Mouse (Mus musculus) small intestine, adult 10 weeks (tissue): ENCODE data around the gene AC129217.1. TPM values are rescaled to one million over a fixed set of nuclear protein-coding genes. Genes with fewer than 3 reads are reported as not detected.

Source experiments
- polyA plus RNA-seq: library from polyadenylated mRNA; stranded (reverse); fragments of 350-450 nt; fragmentation: Illumina TruSeq; extraction: RNeasy Lipid Tissue Mini Kit (QIAGEN cat#74804); gene quantifications from one replicate; pipeline ENCODE4 v1.2.3, GENCODE M21; 2014; ENCODE audit warnings: low replicate concordance

Gene AC129217.1
- polyA plus RNA-seq, 1 experiment from 2014 or later: 1.2 TPM

Other genes with a start within 250 kb of the AC129217.1 start
- gene Slc22a8, start 238.5 kb upstream of the AC129217.1 start, polyA plus RNA-seq: not detected
- gene Slc22a6, start 211.7 kb upstream of the AC129217.1 start, polyA plus RNA-seq: not detected
- 0.15 TPM for gene Chrm1, start 166.0 kb upstream of the AC129217.1 start, polyA plus RNA-seq
- gene Slc3a2, start 106.4 kb upstream of the AC129217.1 start, polyA plus RNA-seq: 206 TPM
- gene Wdr74, start 93.9 kb upstream of the AC129217.1 start, polyA plus RNA-seq: 3.9 TPM
- gene 1700092M07Rik, start 89.1 kb upstream of the AC129217.1 start, polyA plus RNA-seq: not detected
- 85.9 TPM for gene Stx5a, start 88.4 kb upstream of the AC129217.1 start, polyA plus RNA-seq
- gene Nxf1, start 72.7 kb upstream of the AC129217.1 start, polyA plus RNA-seq: 75.6 TPM
- gene Tmem223, start 58.8 kb upstream of the AC129217.1 start, polyA plus RNA-seq: 15.3 TPM
- gene Tmem179b, start 55.3 kb upstream of the AC129217.1 start, polyA plus RNA-seq: 32.6 TPM
- not detected for gene Taf6l, start 43.4 kb upstream of the AC129217.1 start, polyA plus RNA-seq
- 32.5 TPM for gene Polr2g, start 31.2 kb upstream of the AC129217.1 start, polyA plus RNA-seq
- not detected for gene Zbtb3, start 27.2 kb upstream of the AC129217.1 start, polyA plus RNA-seq
- gene Ttc9c, start 10.4 kb upstream of the AC129217.1 start, polyA plus RNA-seq: 99.3 TPM
- 130 TPM for gene Hnrnpul2, start 9.8 kb upstream of the AC129217.1 start, polyA plus RNA-seq
- gene Bscl2, start 7.7 kb downstream of the AC129217.1 start, polyA plus RNA-seq: 5.8 TPM
- gene Gng3, start 9.4 kb downstream of the AC129217.1 start, polyA plus RNA-seq: not detected
- gene Lrrn4cl, start 21.0 kb downstream of the AC129217.1 start, polyA plus RNA-seq: 0.82 TPM
- gene Ubxn1, start 41.7 kb downstream of the AC129217.1 start, polyA plus RNA-seq: 7.1 TPM
- 1.8 TPM for gene Uqcc3, start 51.1 kb downstream of the AC129217.1 start, polyA plus RNA-seq
- gene Lbhd1, start 54.0 kb downstream of the AC129217.1 start, polyA plus RNA-seq: 49.2 TPM
- gene Gm49403, start 54.2 kb downstream of the AC129217.1 start, polyA plus RNA-seq: not detected
- 12.1 TPM for gene 1810009A15Rik, start 59.1 kb downstream of the AC129217.1 start, polyA plus RNA-seq
- gene Gm49416, start 59.2 kb downstream of the AC129217.1 start, polyA plus RNA-seq: not detected
- gene Ints5, start 63.2 kb downstream of the AC129217.1 start, polyA plus RNA-seq: 0.52 TPM
- gene Ganab, start 68.3 kb downstream of the AC129217.1 start, polyA plus RNA-seq: 74.1 TPM
- 18.6 TPM for gene B3gat3, start 90.6 kb downstream of the AC129217.1 start, polyA plus RNA-seq
- gene Rom1, start 99.6 kb downstream of the AC129217.1 start, polyA plus RNA-seq: not detected
- 1.5 TPM for gene Eml3, start 99.8 kb downstream of the AC129217.1 start, polyA plus RNA-seq
- 44.1 TPM for gene Mta2, start 112.1 kb downstream of the AC129217.1 start, polyA plus RNA-seq
- 2.6 TPM for gene Tut1, start 124.1 kb downstream of the AC129217.1 start, polyA plus RNA-seq
- gene Eef1g, start 137.3 kb downstream of the AC129217.1 start, polyA plus RNA-seq: 38.7 TPM
- 33.7 TPM for gene Ahnak, start 159.5 kb downstream of the AC129217.1 start, polyA plus RNA-seq